Mouse (Mus musculus) ovary, adult 18-20 months (tissue): ENCODE measurements around the gene Ssbp3.

ENCODE experiments used
- DNase-seq: peaks from one replicate; pipeline ENCODE4 v3.0.0; 2022; ENCODE audit warnings: low spot score, mixed read lengths

Gene Ssbp3

DNA sequence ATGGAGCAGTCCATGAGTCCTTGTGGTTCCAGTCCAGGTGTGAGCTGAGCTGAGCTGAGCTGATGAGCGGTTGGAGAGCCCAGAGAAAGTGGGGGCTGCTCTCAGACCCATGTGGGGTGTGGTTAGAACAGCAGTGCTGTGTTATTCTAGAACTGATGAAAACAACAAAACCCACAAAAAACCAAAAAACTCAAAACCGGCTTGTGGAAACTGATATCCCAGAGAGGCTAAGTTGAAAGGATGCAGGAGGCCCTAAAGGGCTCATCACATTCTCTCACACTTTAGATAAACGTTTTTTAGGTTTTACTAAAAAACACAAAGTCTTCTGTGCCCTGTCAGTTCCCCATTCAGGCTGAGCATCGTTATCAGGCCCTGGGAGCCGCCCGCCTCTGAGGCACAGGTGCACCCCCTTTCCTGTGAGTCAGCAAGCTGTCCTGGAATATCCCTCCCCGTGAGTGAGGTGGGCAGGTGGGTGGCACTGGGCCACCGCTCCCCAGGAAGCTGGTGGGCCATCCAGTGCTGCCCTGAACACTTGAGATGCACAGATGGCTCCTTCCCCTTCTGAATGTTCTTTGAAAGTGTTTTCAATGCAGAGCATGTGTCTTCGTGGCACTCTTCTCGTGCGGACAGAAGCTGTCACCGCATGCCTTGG, 24.6 kb downstream of the Ssbp3 start:
- no peak for DNase-seq

DNA sequence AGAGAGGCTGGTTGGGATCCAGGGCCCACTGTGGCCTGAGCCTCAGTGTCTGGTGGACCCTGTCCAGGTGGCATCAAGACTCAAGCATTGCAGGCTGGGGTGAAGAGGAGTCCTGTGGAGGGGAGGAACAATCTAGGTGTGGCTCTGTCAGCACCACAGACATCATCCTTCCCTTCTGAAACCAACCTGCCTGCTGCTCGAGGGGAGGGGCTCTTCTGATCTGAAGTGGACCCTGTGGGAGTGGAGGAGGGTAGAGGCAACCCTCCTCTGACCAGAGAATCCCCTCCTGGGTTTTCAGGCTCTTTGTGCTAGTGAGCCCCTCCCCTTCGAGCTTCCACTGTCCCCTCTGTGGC, 25.1 kb downstream of the Ssbp3 start:
- DNase-seq, result no peak

- DNase-seq, result no peak
These were observed 25.5 kb downstream of the Ssbp3 start for GRCm38 (mm10) chr4:106936041-106936440.

GRCm38 (mm10) chr4:106936741-106937140, 26.2 kb downstream of the Ssbp3 start:
- DNase-seq, result no peak

DNA sequence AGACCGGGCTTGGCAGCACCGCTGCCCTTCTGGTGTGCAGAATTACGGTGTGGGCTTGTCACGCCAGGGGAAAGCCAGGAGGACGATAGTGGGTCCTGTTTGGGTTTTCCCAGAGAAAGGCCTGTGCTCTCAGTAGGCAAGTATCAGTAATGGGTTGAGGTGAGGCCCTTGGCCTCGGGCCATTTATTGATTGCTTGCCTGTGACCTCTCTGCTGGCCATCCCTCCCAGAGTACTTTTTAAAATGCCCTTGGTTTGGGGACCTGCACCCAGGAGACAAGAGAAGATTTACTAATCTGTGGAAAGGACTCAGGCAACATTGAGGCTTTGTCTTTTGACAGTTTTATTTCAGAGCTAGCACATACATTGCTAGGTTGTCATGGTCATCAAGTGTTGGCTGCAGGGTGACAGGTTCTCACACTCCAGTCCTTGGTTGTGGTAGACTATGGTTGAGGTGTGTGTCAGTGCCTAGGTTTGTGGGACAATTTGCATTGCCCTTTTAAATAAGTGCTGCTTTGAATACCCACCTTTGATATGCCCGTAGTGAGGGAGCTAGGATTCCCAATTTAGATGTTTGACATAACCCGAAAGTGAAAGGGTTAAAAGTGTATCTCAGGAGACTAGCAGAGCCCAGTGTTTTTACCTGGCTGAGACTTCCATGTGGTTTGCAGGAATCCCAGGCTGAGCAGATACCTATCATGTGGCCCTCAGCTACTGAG, 28.2 kb downstream of the Ssbp3 start:
- no peak for DNase-seq

- DNase-seq, result peak; percentile 70
These were observed 28.9 kb downstream of the Ssbp3 start for GRCm38 (mm10) chr4:106939223-106939918.

- no peak for DNase-seq
These were observed 29.4 kb downstream of the Ssbp3 start for GRCm38 (mm10) chr4:106939919-106940227.

- DNase-seq, result no peak
These were observed 30.4 kb downstream of the Ssbp3 start for GRCm38 (mm10) chr4:106940945-106941344.

DNA sequence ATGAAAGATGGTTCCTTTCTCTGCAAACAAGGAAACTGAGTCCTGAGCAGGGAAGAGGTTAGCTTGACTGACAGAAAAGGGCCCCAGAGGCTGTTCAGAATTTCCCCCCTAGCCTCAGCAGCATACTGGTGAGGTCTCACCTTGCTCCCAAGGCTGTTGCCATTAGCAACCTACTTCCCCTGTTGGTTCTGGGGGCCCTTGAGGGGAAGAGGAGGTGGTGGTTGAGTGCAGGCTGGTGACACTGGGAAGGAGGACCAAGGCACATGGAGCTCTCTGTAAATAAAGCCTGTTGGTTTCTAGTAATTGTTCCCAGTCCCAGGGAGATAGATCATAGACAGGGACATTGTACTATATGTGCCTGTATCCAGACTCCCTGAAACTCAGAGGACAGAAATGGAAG, 31.0 kb downstream of the Ssbp3 start:
- no peak for DNase-seq

DNA sequence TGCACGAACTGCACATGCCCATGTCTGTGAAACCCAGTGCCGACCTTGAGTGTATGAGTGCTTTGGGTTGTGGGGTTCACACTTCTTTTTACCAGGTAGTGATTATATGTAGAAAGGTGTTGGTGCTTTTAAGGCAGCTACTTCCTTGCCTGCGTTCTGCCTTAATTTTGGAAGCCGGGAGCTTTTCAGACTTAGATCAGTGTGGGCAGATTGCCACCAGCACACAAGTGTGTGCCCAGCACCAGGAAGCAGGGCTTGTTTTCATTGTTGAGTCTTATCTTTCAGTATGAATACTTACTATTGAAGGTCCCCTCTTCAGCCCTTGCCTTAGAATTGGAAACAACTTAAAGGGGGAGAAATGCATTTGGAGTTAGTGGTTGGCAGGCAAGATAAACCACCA, 32.0 kb downstream of the Ssbp3 start:
- DNase-seq, result no peak

DNA sequence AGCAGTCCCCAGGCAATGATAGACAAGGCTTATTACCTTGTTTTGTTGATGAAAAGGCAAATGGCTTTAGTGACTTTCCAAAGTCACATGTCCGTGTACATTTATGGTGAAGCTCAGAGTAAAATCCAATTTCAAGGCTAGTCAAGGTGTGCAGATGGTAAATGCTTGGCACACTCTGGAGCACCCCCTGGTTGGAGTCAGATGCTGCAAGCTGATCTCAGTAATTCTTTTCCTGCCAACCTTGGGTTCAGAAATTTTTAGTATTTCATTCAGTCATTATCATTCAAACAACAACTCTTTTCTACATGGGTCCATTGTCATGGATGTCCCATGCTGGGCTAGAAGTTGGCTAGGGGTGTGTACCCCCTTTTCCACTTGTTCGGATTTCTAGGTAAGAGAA, 33.1 kb downstream of the Ssbp3 start:
- DNase-seq, result no peak

DNA sequence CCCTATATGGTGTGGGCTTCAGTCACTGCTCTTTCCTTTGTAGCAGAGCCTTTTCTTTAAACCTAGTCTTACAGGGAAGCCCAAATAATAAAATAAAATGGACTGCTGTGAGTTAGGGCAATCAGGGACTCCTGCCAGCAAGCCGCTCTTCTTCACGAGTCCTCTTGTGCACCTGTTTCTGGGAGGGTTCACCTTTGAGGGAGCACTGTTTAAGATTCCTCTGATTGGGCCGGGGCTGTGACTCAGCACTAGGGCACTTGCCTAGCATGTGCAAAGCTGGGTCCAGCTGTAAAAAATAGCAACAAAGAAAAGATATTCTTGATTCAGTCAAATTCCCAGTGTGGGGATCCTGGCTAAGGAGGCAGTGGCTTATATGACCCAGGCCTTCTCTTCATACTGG, 34.4 kb downstream of the Ssbp3 start:
- no peak for DNase-seq

- no peak for DNase-seq
These were observed 37.2 kb downstream of the Ssbp3 start for GRCm38 (mm10) chr4:106947741-106948140.

DNA sequence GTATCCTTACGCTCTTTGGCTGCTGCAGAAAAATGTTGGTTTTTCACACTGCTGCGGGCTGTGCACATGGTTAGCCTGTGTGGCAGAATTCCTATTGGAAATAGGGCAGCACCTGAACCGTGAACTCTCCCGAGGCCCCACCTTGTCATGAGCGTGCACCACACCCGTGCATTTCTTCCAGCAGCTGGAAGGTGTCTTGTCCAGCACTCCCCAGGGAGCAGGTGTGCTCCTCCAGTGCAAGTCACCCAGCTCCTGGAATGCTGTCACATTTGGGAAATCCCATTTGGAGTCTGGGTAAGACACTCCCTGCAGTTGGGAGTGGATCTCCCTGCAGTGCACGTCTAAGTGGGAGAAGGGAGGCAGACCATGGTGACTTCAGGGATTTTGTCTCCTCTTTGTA, 38.0 kb downstream of the Ssbp3 start:
- DNase-seq, result no peak

GRCm38 (mm10) chr4:106949200-106949599, 38.7 kb downstream of the Ssbp3 start:
- no peak for DNase-seq

GRCm38 (mm10) chr4:106950801-106951200, 40.3 kb downstream of the Ssbp3 start:
- no peak for DNase-seq

GRCm38 (mm10) chr4:106951455-106951854, 41.0 kb downstream of the Ssbp3 start:
- DNase-seq, result no peak

DNA sequence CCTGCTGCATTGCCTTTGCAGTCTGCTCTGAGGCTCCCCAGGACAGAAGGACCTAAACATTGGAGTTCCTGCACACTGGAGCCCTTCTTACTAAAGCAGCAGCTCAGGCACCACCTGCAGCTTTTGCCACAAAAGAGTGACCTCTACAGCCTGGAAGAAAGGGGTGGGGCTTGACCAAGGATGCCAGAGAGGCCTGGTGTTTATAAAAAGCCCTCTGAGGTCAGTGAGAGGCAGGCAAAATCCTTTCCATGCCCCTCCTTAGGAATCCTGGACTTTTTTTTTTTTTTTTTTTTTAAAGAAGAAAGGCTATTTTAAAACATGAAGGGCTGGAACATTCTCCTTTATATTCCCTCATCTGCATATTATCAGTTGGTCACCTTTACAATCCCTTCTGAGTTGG, 42.7 kb downstream of the Ssbp3 start:
- DNase-seq, result no peak

DNA sequence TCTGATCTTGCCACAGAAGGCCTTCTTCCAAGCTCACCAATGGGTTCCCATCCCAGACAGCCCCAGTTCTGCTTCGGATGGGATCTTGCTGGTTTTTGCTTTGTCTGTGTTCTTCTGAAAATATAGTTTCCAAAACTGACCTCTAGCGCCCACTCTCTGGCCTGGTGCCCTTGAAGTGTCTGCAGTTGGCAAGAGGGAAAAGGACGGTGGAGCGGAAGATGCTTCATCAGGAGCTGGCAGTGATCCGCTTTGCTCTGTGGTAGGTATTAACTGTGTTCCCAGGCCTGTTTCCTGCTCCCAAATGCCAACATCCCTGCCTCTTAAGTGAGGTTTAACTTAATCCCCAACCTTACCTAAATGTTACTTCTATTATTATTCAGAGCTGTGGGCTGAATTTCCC, 43.3 kb downstream of the Ssbp3 start:
- DNase-seq, result no peak

DNA sequence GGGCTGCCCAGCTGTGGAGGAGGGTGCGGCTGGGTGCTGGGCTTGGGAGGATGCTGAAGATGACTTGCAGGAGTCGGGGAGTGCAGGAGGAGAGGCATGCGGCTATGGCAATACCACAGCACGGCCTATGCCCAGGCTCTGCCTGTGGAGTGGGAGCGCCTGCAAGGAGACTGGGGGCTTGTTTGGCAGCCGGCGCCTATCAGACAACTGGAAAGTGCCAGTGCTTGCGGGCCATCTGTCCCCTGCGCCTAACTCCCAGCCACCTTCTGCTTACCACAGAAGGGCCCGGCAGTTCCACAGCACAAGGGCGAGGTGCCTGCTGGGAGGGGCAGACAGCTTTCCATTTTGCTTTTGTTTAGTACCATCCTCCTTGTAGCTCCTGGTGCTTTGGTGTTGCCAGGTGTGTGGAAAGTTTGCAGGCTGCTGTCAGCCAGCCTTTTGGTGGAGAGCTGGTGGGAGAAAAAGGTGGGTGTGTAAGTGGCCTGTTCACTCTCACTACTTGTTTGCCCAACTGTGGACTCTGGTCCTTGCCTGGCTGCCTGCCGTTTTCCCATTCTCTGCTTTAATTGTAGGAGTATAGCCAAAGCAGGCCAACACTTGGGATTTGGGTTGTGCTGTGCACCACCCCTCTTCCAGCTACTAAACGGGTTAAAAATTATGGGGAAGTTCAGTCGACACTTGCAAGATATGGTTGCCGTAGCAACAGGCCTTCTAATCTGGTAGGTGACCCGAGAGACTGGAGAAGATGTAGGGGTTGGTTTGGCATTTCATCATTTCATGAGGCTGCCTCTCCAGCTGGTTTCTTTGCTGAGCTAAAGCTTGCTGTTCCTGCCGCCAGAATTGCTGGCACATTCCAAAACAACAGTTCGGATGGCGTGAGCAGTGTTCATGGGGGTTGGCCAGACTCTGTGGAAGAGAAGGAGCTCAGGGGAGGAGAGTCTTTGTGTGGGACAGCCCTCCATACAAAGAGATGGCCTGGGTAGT, 45.5 kb downstream of the Ssbp3 start:
- peak; percentile 47 for DNase-seq

- DNase-seq, result no peak
These were observed 47.6 kb downstream of the Ssbp3 start for GRCm38 (mm10) chr4:106958117-106958516.

DNA sequence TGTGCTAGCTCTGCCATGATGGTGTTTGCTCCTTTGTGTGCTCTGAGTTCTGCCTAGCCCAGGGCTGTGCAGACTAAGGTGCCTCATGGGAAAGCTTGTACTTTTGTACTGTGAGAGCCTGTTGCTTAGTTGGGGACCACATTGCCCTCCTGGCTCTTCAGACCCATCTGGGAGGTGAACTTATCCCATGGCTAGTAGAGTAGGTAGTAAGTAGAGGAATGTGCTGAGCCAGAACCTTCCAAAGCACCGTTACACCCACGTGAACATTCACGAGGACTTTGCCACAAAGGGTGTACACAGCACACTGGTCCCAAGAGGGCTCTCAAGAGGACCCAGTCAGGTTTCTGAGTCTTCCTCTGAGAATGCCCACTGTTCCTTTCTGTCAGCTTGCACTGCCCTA, 48.1 kb downstream of the Ssbp3 start:
- DNase-seq, result no peak
